Mouse (Mus musculus): ENCODE results near the gene Pkn2. TPM values are rescaled to one million over a fixed set of nuclear protein-coding genes. Genes with fewer than 3 reads are reported as not detected.
A peak's percentile ranks its signal among the peaks of the same experiment; 100 is the strongest.

The Pkn2 gene
- total RNA-seq (2018; cell fraction: chromatin; rRNA removed), result 100 to 1,000 TPM in 24 of 26 experiments, 10 to 100 TPM in 2; 64.2 to 229 (median 151) TPM
- 10 to 100 TPM; 21.0 to 35.4 (median 26.5) TPM for total RNA-seq (2018; cell fraction: cytosol; rRNA removed)
- 100 to 1,000 TPM in 5 of 26 experiments, 10 to 100 TPM in 21; 51.1 to 214 (median 81.4) TPM for total RNA-seq (2018; cell fraction: nucleus; rRNA removed)
- 14.3 to 15.2 TPM (median 14.3 TPM) in 3 replicates for polyA plus RNA-seq (2018)

GRCm38 (mm10) chr3:142881872-142882623, at the start of gene Pkn2:
Pkn2 (minus strand) TSS chr3:142882004.
- H3K27ac ChIP-seq, result peak within 1 kb of the TSS; percentile 43
- WGBS (ENCODE audit: missing documents), result under 1% methylated on average over 53 of the region's 84 CpGs

GRCm38 (mm10) chr3:142929906-142930305, 48.1 kb upstream of the Pkn2 start:
- WGBS (ENCODE audit: missing documents), result 92% methylated on average over 2 of the region's 2 CpGs
- H3K4me3 ChIP-seq (ENCODE audit: inconsistent target), result no peak overlapping the region

More at GRCm38 (mm10) chr3:142881872-142882623, at the start of gene Pkn2:
- H3K4me3 ChIP-seq (ENCODE audit: inconsistent target), result peak within 1 kb of the TSS; percentile 57
- no peaks in the 10 kb centered on the region for H3K36me3 ChIP-seq (ENCODE audit: inconsistent target)
- peaks cover 40% of the 10 kb centered on the region for H3K79me2 ChIP-seq (ENCODE audit: inconsistent target)

GRCm38 (mm10) chr3:142927311-142927710, 45.5 kb upstream of the Pkn2 start:
- Histone ChIP-seq H3K79me2 (ENCODE audit: inconsistent target) (no peaks in the 10 kb centered on the region), H3K36me3 (ENCODE audit: inconsistent target) (no peaks in the 10 kb centered on the region), H3K4me3 (ENCODE audit: inconsistent target) (no peak overlapping the region), H3K27ac (no peak overlapping the region)
- 92% methylated on average over 3 of the region's 3 CpGs for WGBS (ENCODE audit: missing documents)

More at GRCm38 (mm10) chr3:142929906-142930305, 48.1 kb upstream of the Pkn2 start:
- no peaks in the 10 kb centered on the region for H3K36me3 ChIP-seq (ENCODE audit: inconsistent target)
- no peak overlapping the region for H3K27ac ChIP-seq
- no peaks in the 10 kb centered on the region for H3K79me2 ChIP-seq (ENCODE audit: inconsistent target)

GRCm38 (mm10) chr3:142924831-142925348, 43.1 kb upstream of the Pkn2 start:
- Histone ChIP-seq H3K27ac (no peak overlapping the region), H3K36me3 (ENCODE audit: inconsistent target) (no peaks in the 10 kb centered on the region), H3K4me3 (ENCODE audit: inconsistent target) (no peak overlapping the region), H3K79me2 (ENCODE audit: inconsistent target) (no peaks in the 10 kb centered on the region)
- WGBS (ENCODE audit: missing documents), result 69% methylated on average over 2 of the region's 2 CpGs

GRCm38 (mm10) chr3:142919070-142919469, 37.3 kb upstream of the Pkn2 start:
- H3K4me3 ChIP-seq (ENCODE audit: inconsistent target), result no peak overlapping the region
- no peak overlapping the region for H3K27ac ChIP-seq
- WGBS (ENCODE audit: missing documents), result 95% methylated on average over 3 of the region's 3 CpGs
- no peaks in the 10 kb centered on the region for H3K79me2 ChIP-seq (ENCODE audit: inconsistent target)
- no peaks in the 10 kb centered on the region for H3K36me3 ChIP-seq (ENCODE audit: inconsistent target)

GRCm38 (mm10) chr3:142917760-142918439, 36.1 kb upstream of the Pkn2 start:
- Histone ChIP-seq H3K27ac (no peak overlapping the region), H3K79me2 (ENCODE audit: inconsistent target) (no peaks in the 10 kb centered on the region), H3K4me3 (ENCODE audit: inconsistent target) (no peak overlapping the region), H3K36me3 (ENCODE audit: inconsistent target) (no peaks in the 10 kb centered on the region)
- WGBS (ENCODE audit: missing documents), result 93% methylated on average over 4 of the region's 4 CpGs

GRCm38 (mm10) chr3:142917171-142917570, 35.4 kb upstream of the Pkn2 start:
- Histone ChIP-seq H3K27ac (no peak overlapping the region), H3K79me2 (ENCODE audit: inconsistent target) (no peaks in the 10 kb centered on the region), H3K36me3 (ENCODE audit: inconsistent target) (no peaks in the 10 kb centered on the region), H3K4me3 (ENCODE audit: inconsistent target) (no peak overlapping the region)
- whole genome bisulfite sequencing (ENCODE audit: missing documents), result 96% methylated on average over 4 of the region's 4 CpGs

- Histone ChIP-seq H3K36me3 (ENCODE audit: inconsistent target) (no peaks in the 10 kb centered on the region), H3K27ac (no peak overlapping the region), H3K4me3 (ENCODE audit: inconsistent target) (no peak overlapping the region), H3K79me2 (ENCODE audit: inconsistent target) (no peaks in the 10 kb centered on the region)
- 47% methylated on average over 1 of the region's 1 CpGs for WGBS (ENCODE audit: missing documents)
These were observed 31.5 kb upstream of the Pkn2 start for GRCm38 (mm10) chr3:142913295-142913694.

- Histone ChIP-seq H3K36me3 (ENCODE audit: inconsistent target) (no peaks in the 10 kb centered on the region), H3K79me2 (ENCODE audit: inconsistent target) (no peaks in the 10 kb centered on the region), H3K27ac (no peak overlapping the region), H3K4me3 (ENCODE audit: inconsistent target) (no peak overlapping the region)
- 100% methylated on average over 2 of the region's 2 CpGs for WGBS (ENCODE audit: missing documents)
These were observed 17.9 kb upstream of the Pkn2 start for GRCm38 (mm10) chr3:142899683-142900082.

GRCm38 (mm10) chr3:142898949-142899396, 17.2 kb upstream of the Pkn2 start:
- no peaks in the 10 kb centered on the region for H3K79me2 ChIP-seq (ENCODE audit: inconsistent target)
- H3K4me3 ChIP-seq (ENCODE audit: inconsistent target), result no peak overlapping the region
- H3K36me3 ChIP-seq (ENCODE audit: inconsistent target), result no peaks in the 10 kb centered on the region
- 26% methylated on average over 8 of the region's 8 CpGs for WGBS (ENCODE audit: missing documents)
- H3K27ac ChIP-seq, result no peak overlapping the region

GRCm38 (mm10) chr3:142890442-142890841, 8.6 kb upstream of the Pkn2 start:
- Histone ChIP-seq H3K79me2 (ENCODE audit: inconsistent target) (no peaks in the 10 kb centered on the region), H3K36me3 (ENCODE audit: inconsistent target) (no peaks in the 10 kb centered on the region), H3K4me3 (ENCODE audit: inconsistent target) (no peak overlapping the region), H3K27ac (no peak overlapping the region)
- 47% methylated on average over 3 of the region's 3 CpGs for WGBS (ENCODE audit: missing documents)

GRCm38 (mm10) chr3:142886963-142887362, 5.2 kb upstream of the Pkn2 start:
- no peak overlapping the region for H3K4me3 ChIP-seq (ENCODE audit: inconsistent target)
- H3K36me3 ChIP-seq (ENCODE audit: inconsistent target), result no peaks in the 10 kb centered on the region
- WGBS (ENCODE audit: missing documents), result 96% methylated on average over 2 of the region's 3 CpGs
- H3K27ac ChIP-seq, result no peak overlapping the region
- H3K79me2 ChIP-seq (ENCODE audit: inconsistent target), result no peaks in the 10 kb centered on the region

- Histone ChIP-seq H3K36me3 (ENCODE audit: inconsistent target) (no peaks in the 10 kb centered on the region), H3K79me2 (ENCODE audit: inconsistent target) (peaks cover 15% of the 10 kb centered on the region), H3K4me3 (ENCODE audit: inconsistent target) (no peak overlapping the region), H3K27ac (no peak overlapping the region)
These were observed 2.8 kb upstream of the Pkn2 start for GRCm38 (mm10) chr3:142884594-142884993.

GRCm38 (mm10) chr3:142881589-142881871, 274 bp downstream of the Pkn2 start:
- Histone ChIP-seq H3K4me3 (ENCODE audit: inconsistent target) (no peak overlapping the region), H3K36me3 (ENCODE audit: inconsistent target) (no peaks in the 10 kb centered on the region), H3K79me2 (ENCODE audit: inconsistent target) (peaks cover 45% of the 10 kb centered on the region), H3K27ac (no peak overlapping the region)
- WGBS (ENCODE audit: missing documents), result 0% methylated on average over 9 of the region's 40 CpGs
